Mouse (Mus musculus) embryonic facial prominence, embryonic 15.5 days (tissue): ENCODE measurements around the gene Chst10. TPM values are rescaled to one million over a fixed set of nuclear protein-coding genes. Genes with fewer than 3 reads are reported as not detected.

Source experiments
- ATAC-seq: fragments of 200-750 bp; cut with Nextera tagmentation; 2 replicates; pipeline ENCODE4 v1.8.0; 2017; ENCODE audit warnings: low read depth, moderate TSS enrichment; ENCODE audit not compliant: insufficient number of reproducible peaks, low FRiP score, low TSS enrichment
- H3K27ac ChIP-seq: fragments of 300-500 bp; sonication (generic); replicated peaks from 2 replicates; pipeline ENCODE4 v1.5.1; 2015; ENCODE audit warnings: mild to moderate bottlenecking, inconsistent platforms
- H3K27me3 ChIP-seq: fragments of 300-500 bp; sonication (generic); 2 replicates; pipeline ENCODE4 v1.6.1; 2015; ENCODE audit warnings: inconsistent platforms
- H3K36me3 ChIP-seq: fragments of 300-500 bp; sonication (generic); 2 replicates; pipeline ENCODE4 v1.6.1; 2015; ENCODE audit warnings: mild to moderate bottlenecking, inconsistent platforms
- H3K4me1 ChIP-seq: fragments of 300-500 bp; sonication (generic); 2 replicates; pipeline ENCODE4 v1.6.1; 2015; ENCODE audit warnings: inconsistent platforms
- H3K4me2 ChIP-seq: fragments of 300-500 bp; sonication (generic); replicated peaks from 2 replicates; pipeline ENCODE4 v1.6.1; 2015; ENCODE audit warnings: mild to moderate bottlenecking, inconsistent platforms
- H3K4me3 ChIP-seq: fragments of 300-500 bp; sonication (generic); replicated peaks from 2 replicates; pipeline ENCODE4 v1.5.1; 2015; ENCODE audit warnings: mild to moderate bottlenecking, inconsistent platforms
- H3K9ac ChIP-seq: fragments of 300-500 bp; sonication (generic); 2 replicates; pipeline ENCODE4 v1.6.1; 2015; ENCODE audit warnings: inconsistent platforms
- H3K9me3 ChIP-seq: fragments of 300-500 bp; sonication (generic); replicated peaks from 2 replicates; pipeline ENCODE4 v1.6.1; 2016; ENCODE audit warnings: inconsistent platforms
- WGBS: fragments of 180-500 bp; shearing (Covaris S2); methylation state at CpG from one replicate; pipeline ENCODE4 v1.1.7; 2015; 5-methylcytosine and 5-hydroxymethylcytosine counted together
- polyA plus RNA-seq: library from polyadenylated mRNA; unstranded; fragments of >200 nt; fragmentation: Nextera tagmentation; extraction: Ambion mirVana; gene quantifications from 2 replicates; pipeline ENCODE4 v1.2.1, GENCODE M21; 2015

Gene Chst10
- polyA plus RNA-seq, 1 experiment from 2014 or later, result 9.4 TPM

DNA sequence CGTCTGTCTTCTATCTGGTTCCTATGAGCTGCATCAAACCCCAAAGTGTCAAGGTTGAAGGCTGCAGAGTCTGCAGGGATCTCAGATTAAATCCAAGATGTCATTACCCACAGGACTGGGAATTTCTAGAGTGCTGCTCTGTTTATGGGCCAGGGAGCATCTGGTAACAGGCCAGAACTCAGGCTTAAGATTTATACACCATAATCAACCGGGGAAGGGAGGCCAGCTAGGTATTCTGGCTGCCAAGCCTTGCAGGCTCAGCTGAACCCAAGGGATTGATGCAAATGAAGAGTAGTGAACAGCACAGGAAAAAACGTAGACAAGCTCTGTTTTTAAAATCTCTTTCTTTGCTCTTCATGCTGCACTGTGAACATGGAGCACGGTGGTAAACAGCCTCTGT lies 81.7 kb downstream of the Chst10 start:
- Histone ChIP-seq H3K27ac (peak overlapping the region; percentile 61), H3K4me3 (no peak overlapping the region), H3K4me2 (no peak overlapping the region), H3K4me1 (peaks cover 16% of the 10 kb centered on the region), H3K27me3 (no peaks in the 10 kb centered on the region), H3K36me3 (peaks cover 17% of the 10 kb centered on the region), H3K9me3 (no peaks in the 10 kb centered on the region), H3K9ac (no peak overlapping the region)
- no peak; the same call in 1 of the 2 replicates for ATAC-seq
- whole genome bisulfite sequencing, result 34% methylated on average over 4 of the region's 4 CpGs

Other genes starting within 250 kb of the Chst10 start
- 15.4 and 16.0 TPM in 2 replicates for gene Aff3, start 233.2 kb downstream of the Chst10 start, polyA plus RNA-seq
- gene Lonrf2, start 61.5 kb downstream of the Chst10 start, polyA plus RNA-seq, result 2.0 and 2.2 TPM in 2 replicates
- gene Nms, start 41.0 kb upstream of the Chst10 start, polyA plus RNA-seq, result not detected in 2 replicates
- gene Pdcl3, start 87.4 kb upstream of the Chst10 start, polyA plus RNA-seq, result 156 and 164 TPM in 2 replicates